8 mouse cellular contexts compared by ENCODE assay signal in the genomic region with DNA sequence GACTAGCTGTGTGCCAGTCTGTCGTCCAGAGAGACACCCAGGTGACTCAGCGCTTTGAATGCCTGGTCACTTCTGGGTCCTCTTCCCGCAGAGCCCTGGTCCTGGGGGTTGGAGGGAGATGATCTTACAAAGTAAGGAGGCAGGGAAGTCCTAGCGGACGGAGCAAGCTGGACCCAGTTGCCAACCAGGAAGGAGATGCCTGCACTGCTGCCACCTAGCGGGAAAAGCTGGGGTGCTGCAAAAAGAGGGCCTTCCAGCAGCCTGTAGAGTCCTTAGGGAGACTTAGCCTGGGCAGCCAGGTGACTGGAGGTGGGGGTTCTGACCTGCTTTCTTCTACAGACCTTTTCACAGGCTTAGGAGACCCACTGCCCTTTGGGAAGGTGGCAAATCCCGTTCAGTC. TPM values are rescaled to one million over a fixed set of nuclear protein-coding genes. Genes with fewer than 3 reads are reported as not detected.
DNase-seq lines count a peak whose midpoint lies in the region; ATAC-seq and TF ChIP-seq lines count a peak whose summit lies in the region.

No protein-coding gene starts in this region.

- no peak overlapping the region for H3K9ac ChIP-seq in heart, embryonic 11.5 days (ENCODE audit: low read depth, low read length)
- H3K9ac ChIP-seq in kidney, embryonic 15.5 days: no peak overlapping the region
- H3K9ac ChIP-seq in limb, embryonic 14.5 days (ENCODE audit: low read depth, low read length, severe bottlenecking): no peak overlapping the region
- H3K9ac ChIP-seq in midbrain, postnatal 0 days (replicated peaks; ENCODE audit: low read length, poor library complexity, severe bottlenecking): no peak overlapping the region

- H3K4me1 ChIP-seq in heart, embryonic 11.5 days (ENCODE audit: control insufficient read depth, insufficient read depth, low read length): peaks cover 11% of the 10 kb centered on the region; the same call in 1 of the 2 replicates
- peaks cover 39% of the 10 kb centered on the region for H3K4me1 ChIP-seq in kidney, embryonic 15.5 days
- peaks cover 16% of the 10 kb centered on the region for H3K4me1 ChIP-seq in limb, embryonic 14.5 days (ENCODE audit: control insufficient read depth, insufficient read depth, low read length)
- H3K4me1 ChIP-seq in midbrain, postnatal 0 days (ENCODE audit: insufficient read depth, low read length): 0 out of 2 replicates have a peak, but pooled peaks cover 5% of the 10 kb centered on the region

- no peak overlapping the region for H3K27ac ChIP-seq in heart, embryonic 11.5 days (ENCODE audit: low read depth, low read length)
- no peak overlapping the region for H3K27ac ChIP-seq in kidney, embryonic 15.5 days
- no peak overlapping the region for H3K27ac ChIP-seq in limb, embryonic 14.5 days (replicated peaks; ENCODE audit: low read depth, low read length)
- H3K27ac ChIP-seq in midbrain, postnatal 0 days (ENCODE audit: low read depth, low read length): no peak overlapping the region

- H3K4me2 ChIP-seq in heart, embryonic 11.5 days: no peak overlapping the region
- peak overlapping the region; percentile 34; the same call in 1 of the 2 replicates for H3K4me2 ChIP-seq in kidney, embryonic 15.5 days
- no peak overlapping the region for H3K4me2 ChIP-seq in limb, embryonic 14.5 days (replicated peaks; ENCODE audit: low read depth, low read length, severe bottlenecking)
- peak overlapping the region; percentile 87 for H3K4me2 ChIP-seq in midbrain, postnatal 0 days (ENCODE audit: low read depth, low read length, poor library complexity, severe bottlenecking)

- no peak for ATAC-seq in heart, embryonic 11.5 days (replicated peaks; ENCODE audit: insufficient number of reproducible peaks, low FRiP score, low TSS enrichment)
- ATAC-seq in kidney, embryonic 15.5 days (replicated peaks; ENCODE audit: low FRiP score): no peak
- no peak for ATAC-seq in limb, embryonic 14.5 days (ENCODE audit: low FRiP score, low read depth)
- no peak for ATAC-seq in midbrain, postnatal 0 days (ENCODE audit: low FRiP score)

- WGBS in heart, embryonic 11.5 days (ENCODE audit: insufficient replicate concordance): 5% methylated on average over 7 of the region's 7 CpGs
- WGBS in kidney, embryonic 15.5 days: 2% methylated on average over 7 of the region's 7 CpGs
- WGBS in limb, embryonic 14.5 days: under 1% methylated on average over 7 of the region's 7 CpGs
- WGBS in midbrain, postnatal 0 days: 1% methylated on average over 7 of the region's 7 CpGs

- no peak overlapping the region for H3K4me3 ChIP-seq in heart, embryonic 11.5 days (ENCODE audit: low read depth, low read length)
- no peak overlapping the region; the same call in 1 of the 2 replicates for H3K4me3 ChIP-seq in kidney, embryonic 15.5 days (replicated peaks)
- no peak overlapping the region for H3K4me3 ChIP-seq in limb, embryonic 14.5 days (replicated peaks; ENCODE audit: low read length)
- no peak overlapping the region for H3K4me3 ChIP-seq in midbrain, postnatal 0 days (ENCODE audit: low read depth, low read length)

- H3K27me3 ChIP-seq in heart, embryonic 11.5 days (ENCODE audit: control insufficient read depth, insufficient read depth, low read length): peaks cover 61% of the 10 kb centered on the region
- H3K27me3 ChIP-seq in kidney, embryonic 15.5 days: peaks cover 74% of the 10 kb centered on the region
- H3K27me3 ChIP-seq in limb, embryonic 14.5 days (ENCODE audit: control insufficient read depth, insufficient read depth, low read length): peaks cover 47% of the 10 kb centered on the region
- 0 out of 2 replicates have a peak, but pooled peaks cover 7% of the 10 kb centered on the region for H3K27me3 ChIP-seq in midbrain, postnatal 0 days (ENCODE audit: insufficient read depth, low read length)

- peak; percentile 40 to 81 for DNase-seq in heart, adult 18-20 months
- peak; percentile 69 for DNase-seq in embryo, embryonic 11.5 days (ENCODE audit: low read depth, low spot score)
- peak; percentile 44 for DNase-seq in heart, adult 8-10 months (ENCODE audit: low spot score)
- peak; percentile 53 for DNase-seq in limb, embryonic 14.5 days (ENCODE audit: low spot score)
- DNase-seq in midbrain, postnatal 0 days (ENCODE audit: low spot score): peak; percentile 84
- peak; percentile 65 for DNase-seq in urinary bladder, postnatal 14 days (ENCODE audit: low spot score)

- no peak for TF ChIP-seq POLR2A in limb, embryonic 14.5 days (IDR thresholded peaks at IDR 0.05; ENCODE audit: borderline replicate concordance, extremely low read depth, insufficient read depth, insufficient read length)

- no peaks in the 10 kb centered on the region for H3K9me3 ChIP-seq in heart, embryonic 11.5 days (replicated peaks; ENCODE audit: control insufficient read depth, low read length)
- no peaks in the 10 kb centered on the region for H3K9me3 ChIP-seq in kidney, embryonic 15.5 days (replicated peaks)
- H3K9me3 ChIP-seq in limb, embryonic 14.5 days (ENCODE audit: control insufficient read depth, low read length): no peaks in the 10 kb centered on the region
- H3K9me3 ChIP-seq in midbrain, postnatal 0 days (ENCODE audit: low read length): no peaks in the 10 kb centered on the region

- no peaks in the 10 kb centered on the region for H3K36me3 ChIP-seq in heart, embryonic 11.5 days (ENCODE audit: control insufficient read depth, insufficient read depth, low read length)
- no peaks in the 10 kb centered on the region for H3K36me3 ChIP-seq in kidney, embryonic 15.5 days
- H3K36me3 ChIP-seq in limb, embryonic 14.5 days (ENCODE audit: control insufficient read depth, insufficient read depth, low read length): no peaks in the 10 kb centered on the region
- no peaks in the 10 kb centered on the region for H3K36me3 ChIP-seq in midbrain, postnatal 0 days (ENCODE audit: insufficient read depth, low read length)

- TF ChIP-seq CTCF in midbrain, postnatal 0 days (IDR thresholded peaks at IDR 0.05): peak; percentile 92

RNA-seq across cellular contexts. Expression of gene Ajap1, which starts 1.8 kb away (rescaled TPM):
- total RNA-seq in heart, adult 18-20 months (2021): under 1 TPM; 0.12 to 0.51 TPM
- polyA plus RNA-seq in heart, embryonic 11.5 days (2014; fragmentation: Nextera tagmentation; extraction: Ambion mirVana): 0.17 and 0.27 TPM in 2 replicates
- total RNA-seq in heart, adult 8-10 months (2022): under 1 TPM; 0.17 to 0.44 (median 0.20) TPM
- polyA plus RNA-seq in kidney, embryonic 15.5 days (2015; fragmentation: Nextera tagmentation; extraction: Ambion mirVana): 2.1 and 2.6 TPM in 2 replicates
- 1.5 and 1.6 TPM in 2 replicates for polyA plus RNA-seq in limb, embryonic 14.5 days (2012; rRNA removed)
- 0.41 and 0.91 TPM in 2 replicates for polyA plus RNA-seq in limb, embryonic 14.5 days (2014; fragmentation: Nextera tagmentation; extraction: Ambion mirVana)
- total RNA-seq in midbrain, postnatal 0 days (2014; rRNA removed): 74.8 and 80.8 TPM in 2 replicates
- polyA plus RNA-seq in midbrain, postnatal 0 days (2015; fragmentation: Nextera tagmentation; extraction: Ambion mirVana): 29.5 and 33.7 TPM in 2 replicates

Comparison
In these comparisons a context has a peak if more than half of its experiments do, and no peak if none do; other contexts are left out.
1. H3K4me2 ChIP-seq: peak in kidney, embryonic 15.5 days (single experiment) and midbrain, postnatal 0 days (single experiment); none in heart, embryonic 11.5 days (single experiment) and limb, embryonic 14.5 days (single experiment).
2. Peak in every context shown above with its lines, with median percentiles within 50 percentile points of each other: DNase-seq.